Mouse (Mus musculus) stomach, embryonic 16.5 days (tissue): ENCODE data around the gene Rbfox2. TPM values are rescaled to one million over a fixed set of nuclear protein-coding genes. Genes with fewer than 3 reads are reported as not detected.

Experiments
- ATAC-seq: fragments of 200-750 bp; cut with Nextera tagmentation; 2 replicates; pipeline ENCODE4 v1.8.0; 2017; ENCODE audit warnings: moderate number of reproducible peaks, moderate TSS enrichment; ENCODE audit not compliant: insufficient read depth, low FRiP score
- H3K27ac ChIP-seq: fragments of 300-500 bp; sonication (generic); 2 replicates; pipeline ENCODE4 v1.5.1; 2014; ENCODE audit warnings: low read length
- H3K27me3 ChIP-seq: fragments of 300-500 bp; sonication (generic); 2 replicates; pipeline ENCODE4 v1.6.1; 2014; ENCODE audit warnings: low read length, control low read depth, mixed read lengths; ENCODE audit not compliant: control insufficient read depth, insufficient read depth
- H3K36me3 ChIP-seq: fragments of 300-500 bp; sonication (generic); 2 replicates; pipeline ENCODE4 v1.6.1; 2014; ENCODE audit warnings: low read length; ENCODE audit not compliant: control insufficient read depth, insufficient read depth
- H3K4me1 ChIP-seq: fragments of 300-500 bp; sonication (generic); 2 replicates; pipeline ENCODE4 v1.6.1; 2014; ENCODE audit warnings: low read length, control low read depth, mixed read lengths; ENCODE audit not compliant: control insufficient read depth, insufficient read depth
- H3K4me2 ChIP-seq: fragments of 300-500 bp; sonication (generic); 2 replicates; pipeline ENCODE4 v1.6.1; 2014; ENCODE audit warnings: low read depth, low read length, mixed read lengths
- H3K4me3 ChIP-seq: fragments of 300-500 bp; sonication (generic); replicated peaks from 2 replicates; pipeline ENCODE4 v1.5.1; 2014; ENCODE audit warnings: mild to moderate bottlenecking, low read length
- H3K9ac ChIP-seq: fragments of 300-500 bp; sonication (generic); 2 replicates; pipeline ENCODE4 v1.6.1; 2014; ENCODE audit warnings: low read length
- H3K9me3 ChIP-seq: fragments of 300-500 bp; sonication (generic); replicated peaks from 2 replicates; pipeline ENCODE4 v1.6.1; 2016; ENCODE audit warnings: low read length, control low read depth; ENCODE audit not compliant: control insufficient read depth
- WGBS: fragments of 180-500 bp; shearing (Covaris S2); extraction: QIAGEN DNeasy Blood & Tissue Kit; methylation state at CpG from one replicate; pipeline ENCODE4 v1.1.7; 2014; 5-methylcytosine and 5-hydroxymethylcytosine counted together
- polyA plus RNA-seq: library from polyadenylated mRNA; unstranded; fragments of >200 nt; fragmentation: Nextera tagmentation; extraction: Ambion mirVana; gene quantifications from 2 replicates; pipeline ENCODE4 v1.2.1, GENCODE M21; 2015

The Rbfox2 gene
- polyA plus RNA-seq, 1 experiment from 2014 or later = 55.7 TPM

DNA sequence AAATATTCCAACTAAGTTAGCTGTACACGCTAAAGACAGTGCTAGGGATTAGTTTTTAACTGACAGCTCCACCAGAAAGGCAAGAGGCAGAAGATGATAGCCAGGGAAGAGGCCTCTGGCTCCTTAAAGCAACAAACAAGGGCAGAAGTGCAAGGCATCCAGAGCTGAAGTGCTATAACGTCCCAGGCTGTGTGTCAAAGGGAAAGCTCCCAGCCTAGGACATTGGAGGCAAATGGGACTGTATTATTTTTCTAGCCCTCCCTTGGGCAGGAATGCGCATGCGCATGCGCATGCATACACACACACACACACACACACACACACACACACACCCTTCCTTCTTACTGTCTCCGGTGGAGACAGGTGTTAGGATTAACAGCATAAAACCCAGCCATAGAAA, 143.9 kb downstream of the Rbfox2 start:
- no peaks in the 10 kb centered on the region for H3K27me3 ChIP-seq
- no peaks in the 10 kb centered on the region for H3K36me3 ChIP-seq
- peak overlapping the region; percentile 24; the same call in 1 of the 2 replicates for H3K4me2 ChIP-seq
- no peaks in the 10 kb centered on the region for H3K9me3 ChIP-seq
- H3K4me1 ChIP-seq = peaks cover 54% of the 10 kb centered on the region
- no peak for ATAC-seq
- 0 out of 2 replicates have a peak overlapping the region, but pooled peaks have one; percentile 50 for H3K9ac ChIP-seq
- peak overlapping the region; percentile 86 for H3K27ac ChIP-seq
- WGBS = 45% methylated on average over 6 of the region's 6 CpGs
- H3K4me3 ChIP-seq = no peak overlapping the region

DNA sequence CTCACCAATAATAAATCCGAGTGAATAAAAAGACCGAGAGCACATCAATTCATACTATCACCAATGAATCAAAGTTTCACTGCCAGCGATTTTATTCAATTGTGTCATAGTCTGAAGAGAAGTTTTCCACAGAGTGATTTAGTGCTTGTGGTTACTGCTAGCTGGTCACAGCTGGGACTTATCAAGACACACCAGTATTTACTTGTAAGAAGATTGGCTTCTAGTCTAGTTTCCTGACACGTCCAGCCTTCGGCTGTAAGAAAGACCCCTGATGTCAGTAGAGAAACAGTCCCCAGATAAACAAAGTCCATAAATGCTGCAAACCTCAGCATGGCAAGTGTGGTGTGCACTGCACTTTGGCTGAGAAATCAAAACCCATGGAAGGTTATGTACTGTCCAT, 145.4 kb downstream of the Rbfox2 start:
- Histone ChIP-seq H3K4me1 (peaks cover 55% of the 10 kb centered on the region), H3K9ac (no peak overlapping the region; the same call in 1 of the 2 replicates), H3K4me2 (no peak overlapping the region), H3K9me3 (no peaks in the 10 kb centered on the region), H3K4me3 (no peak overlapping the region), H3K27ac (peak overlapping the region; percentile 68), H3K27me3 (no peaks in the 10 kb centered on the region), H3K36me3 (no peaks in the 10 kb centered on the region)
- ATAC-seq = peak; percentile 48; the same call in 1 of the 2 replicates
- 28% methylated on average over 5 of the region's 5 CpGs for WGBS

DNA sequence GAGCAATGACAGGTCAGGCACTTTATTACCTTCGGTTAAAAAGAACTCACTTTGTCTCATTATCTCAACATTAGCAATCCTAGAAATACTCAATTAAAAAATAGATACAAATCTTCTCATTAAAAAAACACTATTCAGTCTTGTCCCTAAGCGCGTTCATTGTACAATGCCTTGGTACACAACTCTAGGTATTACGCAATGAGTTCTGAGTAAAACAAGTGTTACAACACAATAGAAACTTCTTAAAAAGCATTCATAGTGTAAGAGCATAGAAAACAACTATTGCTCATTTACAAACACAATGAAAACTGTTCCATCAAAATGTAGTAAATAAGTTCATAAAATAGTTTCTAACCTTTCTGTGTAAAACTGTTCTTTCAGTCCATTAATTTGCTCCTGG, 146.0 kb downstream of the Rbfox2 start:
- H3K36me3 ChIP-seq = no peaks in the 10 kb centered on the region
- H3K4me1 ChIP-seq = peaks cover 55% of the 10 kb centered on the region
- H3K4me3 ChIP-seq = no peak overlapping the region
- H3K4me2 ChIP-seq = no peak overlapping the region
- H3K27ac ChIP-seq = peak overlapping the region; percentile 68; the same call in 1 of the 2 replicates
- no peak for ATAC-seq
- H3K27me3 ChIP-seq = no peaks in the 10 kb centered on the region
- no peak overlapping the region for H3K9ac ChIP-seq
- 73% methylated on average over 4 of the region's 4 CpGs for WGBS
- H3K9me3 ChIP-seq = no peaks in the 10 kb centered on the region

DNA sequence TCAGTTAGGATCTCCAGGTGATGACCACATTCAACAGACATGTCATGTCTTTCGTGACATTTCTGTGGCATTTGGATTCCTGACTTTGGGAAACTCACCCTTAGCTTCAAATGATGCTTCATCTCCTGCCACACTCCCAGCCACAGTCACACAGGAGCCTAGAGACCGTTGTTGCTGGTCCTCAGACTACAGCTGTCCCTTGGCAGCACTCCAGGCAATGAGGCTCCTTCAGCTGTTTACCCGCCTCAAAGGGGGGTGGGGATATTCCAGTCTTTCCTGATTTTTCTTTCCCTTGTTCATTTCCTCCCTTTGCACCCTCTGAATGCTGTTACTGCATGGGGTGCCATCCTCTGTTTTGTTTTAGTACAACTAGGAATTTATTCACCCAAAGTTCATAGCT, 150.3 kb downstream of the Rbfox2 start:
- peak overlapping the region; percentile 11; the same call in 1 of the 2 replicates for H3K27ac ChIP-seq
- no peak overlapping the region for H3K4me2 ChIP-seq
- H3K27me3 ChIP-seq = no peaks in the 10 kb centered on the region
- H3K4me1 ChIP-seq = peaks cover 35% of the 10 kb centered on the region
- H3K36me3 ChIP-seq = no peaks in the 10 kb centered on the region
- no peak overlapping the region for H3K4me3 ChIP-seq
- WGBS = 26% methylated on average over 3 of the region's 3 CpGs
- no peak for ATAC-seq
- no peak overlapping the region for H3K9ac ChIP-seq
- no peaks in the 10 kb centered on the region for H3K9me3 ChIP-seq

DNA sequence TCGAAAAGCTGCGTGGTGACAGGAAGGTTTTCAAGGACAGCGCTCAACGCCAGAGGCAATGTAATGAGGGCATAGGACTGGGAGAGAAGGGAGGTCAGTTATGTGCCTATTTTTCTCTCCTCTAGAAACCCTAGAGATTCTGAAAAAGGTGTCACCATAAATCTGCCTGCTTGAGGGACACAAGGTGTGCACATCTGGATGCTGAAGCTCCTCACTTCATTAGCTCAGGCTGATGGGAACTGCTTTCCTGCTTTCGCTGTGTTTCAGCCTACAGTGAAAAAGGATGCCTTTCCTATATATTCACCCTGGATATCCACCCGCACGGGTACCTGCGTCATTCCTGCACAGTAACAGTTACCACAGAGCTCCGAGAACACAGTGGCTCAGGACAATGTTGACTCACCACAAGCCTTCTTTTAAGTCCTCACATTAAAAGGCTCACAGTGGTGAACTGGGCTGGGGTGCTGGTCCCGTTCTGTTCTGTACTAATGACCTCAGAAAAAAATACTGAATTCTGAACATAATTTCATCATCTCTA, 152.5 kb downstream of the Rbfox2 start:
- Histone ChIP-seq H3K4me3 (no peak overlapping the region), H3K4me2 (0 out of 2 replicates have a peak overlapping the region, but pooled peaks have one; percentile 77), H3K9me3 (no peaks in the 10 kb centered on the region), H3K4me1 (peaks cover 44% of the 10 kb centered on the region), H3K36me3 (no peaks in the 10 kb centered on the region), H3K27me3 (no peaks in the 10 kb centered on the region), H3K27ac (peak overlapping the region; percentile 63; the same call in 1 of the 2 replicates), H3K9ac (no peak overlapping the region)
- ATAC-seq = no peak
- 57% methylated on average over 10 of the region's 10 CpGs for WGBS

DNA sequence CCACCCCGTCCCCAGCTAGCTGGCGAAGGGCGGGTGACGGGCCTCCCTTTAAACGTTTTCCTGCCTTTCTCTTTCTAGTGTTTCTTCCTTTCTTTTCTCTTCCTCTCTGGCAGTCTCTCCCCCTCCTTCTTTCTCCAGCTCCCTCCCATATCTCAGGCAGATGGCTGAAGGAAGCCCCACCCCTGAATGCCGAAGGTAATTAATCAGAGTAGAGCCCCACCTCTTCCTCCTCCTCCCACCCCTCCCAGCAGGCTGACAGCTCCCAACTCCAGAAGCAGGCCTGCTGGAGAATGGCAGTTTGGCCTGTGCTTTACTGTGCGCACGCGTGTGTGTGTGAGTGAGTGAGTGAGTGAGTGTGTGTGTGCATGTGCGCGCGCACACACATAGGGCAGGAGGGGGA, 153.2 kb downstream of the Rbfox2 start:
- Histone ChIP-seq H3K4me1 (peaks cover 48% of the 10 kb centered on the region), H3K4me3 (peak overlapping the region; percentile 67), H3K36me3 (no peaks in the 10 kb centered on the region), H3K9ac (peak overlapping the region; percentile 75), H3K27me3 (no peaks in the 10 kb centered on the region), H3K9me3 (no peaks in the 10 kb centered on the region), H3K27ac (peak overlapping the region; percentile 98), H3K4me2 (peak overlapping the region; percentile 77)
- WGBS = under 1% methylated on average over 12 of the region's 12 CpGs
- ATAC-seq = peak; percentile 93

DNA sequence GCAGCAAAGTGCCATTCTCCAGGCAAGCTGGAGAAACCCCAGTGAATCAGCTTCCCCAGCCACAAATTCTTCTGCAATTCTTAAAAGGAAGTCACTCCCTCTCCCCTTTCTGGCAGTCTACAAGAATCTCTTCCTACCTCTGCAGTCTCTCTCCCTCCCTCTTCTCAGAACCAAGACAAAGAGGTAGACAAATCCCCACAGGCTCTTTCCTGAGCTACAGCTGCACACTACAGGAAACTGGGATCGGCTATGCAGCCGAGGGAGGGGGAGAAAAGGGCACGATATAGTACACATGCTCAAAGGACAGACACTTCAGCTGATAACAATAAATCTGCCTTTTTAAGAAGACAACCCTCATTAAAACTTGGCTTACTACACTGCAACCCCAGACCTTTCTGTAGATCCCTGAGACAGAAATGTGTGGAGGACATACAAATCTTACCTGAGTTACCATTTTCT, 153.7 kb downstream of the Rbfox2 start:
- peak overlapping the region; percentile 75 for H3K9ac ChIP-seq
- 0% methylated on average over 3 of the region's 3 CpGs for WGBS
- peak overlapping the region; percentile 67 for H3K4me3 ChIP-seq
- H3K27me3 ChIP-seq = no peaks in the 10 kb centered on the region
- H3K9me3 ChIP-seq = no peaks in the 10 kb centered on the region
- peaks cover 45% of the 10 kb centered on the region for H3K4me1 ChIP-seq
- H3K36me3 ChIP-seq = no peaks in the 10 kb centered on the region
- peak; percentile 76; the same call in 1 of the 2 replicates for ATAC-seq
- H3K27ac ChIP-seq = peak overlapping the region; percentile 98
- peak overlapping the region; percentile 77 for H3K4me2 ChIP-seq

DNA sequence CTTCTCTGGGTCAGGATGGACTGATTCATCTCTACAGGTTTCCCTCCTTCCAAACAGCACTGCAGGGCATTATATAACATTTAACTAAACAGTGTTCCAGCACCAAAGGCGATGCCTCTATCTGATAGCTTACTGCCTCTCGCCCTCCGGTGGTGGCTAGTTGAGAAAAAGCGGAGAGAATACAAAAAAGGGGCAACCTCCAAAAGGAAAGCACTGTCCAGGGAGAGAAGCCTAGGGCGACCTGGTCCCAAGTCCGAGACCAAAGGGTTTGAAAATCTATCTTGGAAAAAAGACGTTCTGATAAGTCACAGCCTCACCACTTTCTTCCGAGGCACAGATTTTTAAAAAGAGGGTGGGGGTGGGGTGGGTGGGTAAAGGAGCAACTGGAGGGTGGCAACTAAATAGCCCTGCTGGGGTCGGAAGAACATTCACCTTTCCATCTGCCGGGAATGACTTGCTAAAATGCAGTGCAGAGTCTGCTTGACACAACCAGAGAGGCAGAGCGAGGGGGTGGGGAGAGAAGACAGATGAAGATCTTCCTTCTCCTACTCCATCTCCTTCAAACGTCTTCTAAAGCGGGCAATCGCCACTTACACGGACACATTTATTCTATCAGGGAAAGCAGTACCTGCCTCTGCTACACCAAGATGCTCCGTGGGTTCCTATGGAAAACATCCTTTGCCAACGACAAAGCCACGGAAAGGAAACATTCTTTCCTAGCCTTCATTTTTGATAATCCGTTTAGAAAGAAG, 154.3 kb downstream of the Rbfox2 start:
- Histone ChIP-seq H3K9me3 (no peaks in the 10 kb centered on the region), H3K4me1 (peaks cover 45% of the 10 kb centered on the region), H3K27ac (peak overlapping the region; percentile 98), H3K36me3 (no peaks in the 10 kb centered on the region), H3K9ac (peak overlapping the region; percentile 75), H3K27me3 (no peaks in the 10 kb centered on the region), H3K4me3 (peak overlapping the region; percentile 67), H3K4me2 (peak overlapping the region; percentile 77)
- no peak for ATAC-seq
- under 1% methylated on average over 19 of the region's 19 CpGs for WGBS

DNA sequence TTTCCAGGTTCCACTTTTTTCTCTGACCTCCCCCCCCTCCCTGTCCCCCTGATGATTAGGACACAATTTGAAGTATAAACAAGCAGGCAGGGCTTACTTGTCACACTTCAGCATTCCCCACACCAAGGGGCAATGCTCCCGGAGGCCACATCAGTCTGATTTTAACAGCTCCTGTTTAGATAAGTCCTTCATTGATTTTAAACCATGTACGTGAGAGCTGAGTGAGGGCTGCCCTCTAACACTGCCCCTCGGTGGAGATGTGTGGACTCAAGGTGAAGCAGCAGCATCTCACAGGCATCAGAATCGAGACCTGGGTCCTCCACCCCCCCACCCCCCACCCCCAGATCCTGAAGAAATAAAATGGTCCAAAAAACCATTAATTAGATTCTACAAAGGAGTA, 155.0 kb downstream of the Rbfox2 start:
- Histone ChIP-seq H3K27ac (peak overlapping the region; percentile 98), H3K4me3 (peak overlapping the region; percentile 67), H3K9me3 (no peaks in the 10 kb centered on the region), H3K27me3 (no peaks in the 10 kb centered on the region), H3K9ac (peak overlapping the region; percentile 75), H3K4me2 (peak overlapping the region; percentile 77), H3K36me3 (no peaks in the 10 kb centered on the region), H3K4me1 (peaks cover 42% of the 10 kb centered on the region)
- ATAC-seq = no peak
- WGBS = 5% methylated on average over 4 of the region's 4 CpGs
